Mouse (Mus musculus): ENCODE results near the gene Efcab5. TPM values are rescaled to one million over a fixed set of nuclear protein-coding genes. Genes with fewer than 3 reads are reported as not detected.
"Not testable (repeated sequence)": the region's sequence is repeated elsewhere in the genome, so short reads cannot be mapped to it uniquely, and the experiment has no call there.

Gene Efcab5
- polyA plus RNA-seq, 1 experiment from 2014 or later: 0.24 TPM

- ATAC-seq (ENCODE audit: low FRiP score, low TSS enrichment): peak; percentile 14; the same call in 1 of the 2 replicates
- H3K9ac ChIP-seq (ENCODE audit: low read depth, low read length): peak overlapping the region; percentile 89
- WGBS: 3% methylated on average over 16 of the region's 16 CpGs
Measured at GRCm38 (mm10) chr11:77077792-77078191, 111.0 kb downstream of the Efcab5 start.

DNA sequence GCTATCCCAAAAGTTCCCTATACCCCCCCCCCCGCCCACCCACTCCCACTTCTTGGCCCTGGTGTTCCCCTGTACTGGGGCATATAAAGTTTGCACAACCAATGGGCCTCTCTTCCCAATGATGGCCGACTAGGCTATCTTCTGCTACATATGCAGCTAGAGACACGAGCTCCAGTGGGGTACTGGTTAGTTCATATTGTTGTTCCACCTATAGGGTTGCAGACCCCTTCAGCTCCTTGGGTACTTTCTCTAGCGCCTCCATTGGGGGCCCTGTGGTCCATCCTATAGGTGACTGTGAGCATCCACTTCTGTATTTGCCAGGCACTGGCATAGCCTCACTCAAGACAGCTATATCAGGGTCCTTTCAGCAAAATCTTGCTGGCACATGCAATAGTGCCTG is 111.4 kb downstream of the Efcab5 start:
- WGBS: 54% methylated on average over 4 of the region's 4 CpGs
- not testable (repeated sequence) for ATAC-seq (ENCODE audit: low FRiP score, low TSS enrichment)

More at GRCm38 (mm10) chr11:77077792-77078191, 111.0 kb downstream of the Efcab5 start:
- Histone ChIP-seq H3K4me2 (replicated peaks; ENCODE audit: low read depth, low read length) (peak overlapping the region; percentile 82), H3K36me3 (ENCODE audit: control insufficient read depth, insufficient read depth, low read length) (peaks cover 31% of the 10 kb centered on the region), H3K4me1 (ENCODE audit: control insufficient read depth, insufficient read depth, low read length) (0 out of 2 replicates have a peak, but pooled peaks cover 2% of the 10 kb centered on the region), H3K9me3 (ENCODE audit: control insufficient read depth, low read length) (no peaks in the 10 kb centered on the region), H3K27me3 (ENCODE audit: control insufficient read depth, insufficient read depth, low read length) (no peaks in the 10 kb centered on the region), H3K27ac (ENCODE audit: low read depth, low read length) (peak overlapping the region; percentile 72), H3K4me3 (ENCODE audit: low read length) (peak overlapping the region; percentile 89)

GRCm38 (mm10) chr11:77070721-77071120 is 118.0 kb downstream of the Efcab5 start:
- no peak overlapping the region for H3K4me2 ChIP-seq (replicated peaks; ENCODE audit: low read depth, low read length)
- H3K4me1 ChIP-seq (ENCODE audit: control insufficient read depth, insufficient read depth, low read length): no peaks in the 10 kb centered on the region
- H3K27me3 ChIP-seq (ENCODE audit: control insufficient read depth, insufficient read depth, low read length): no peaks in the 10 kb centered on the region
- ATAC-seq (ENCODE audit: low FRiP score, low TSS enrichment): no peak
- H3K9ac ChIP-seq (ENCODE audit: low read depth, low read length): no peak overlapping the region
- no peak overlapping the region for H3K4me3 ChIP-seq (ENCODE audit: low read length)
- WGBS: 78% methylated on average over 4 of the region's 4 CpGs
- peaks cover 40% of the 10 kb centered on the region for H3K36me3 ChIP-seq (ENCODE audit: control insufficient read depth, insufficient read depth, low read length)
- no peaks in the 10 kb centered on the region for H3K9me3 ChIP-seq (ENCODE audit: control insufficient read depth, low read length)
- H3K27ac ChIP-seq (ENCODE audit: low read depth, low read length): no peak overlapping the region

More for the DNA sequence above, 111.4 kb downstream of the Efcab5 start:
- H3K4me1 ChIP-seq (ENCODE audit: control insufficient read depth, insufficient read depth, low read length); H3K27ac ChIP-seq (ENCODE audit: low read depth, low read length); H3K9me3 ChIP-seq (ENCODE audit: control insufficient read depth, low read length); H3K27me3 ChIP-seq (ENCODE audit: control insufficient read depth, insufficient read depth, low read length): not testable (repeated sequence)
- peak overlapping the region; percentile 89 for H3K9ac ChIP-seq (ENCODE audit: low read depth, low read length)
- peak overlapping the region; percentile 89 for H3K4me3 ChIP-seq (ENCODE audit: low read length)
- H3K4me2 ChIP-seq (replicated peaks; ENCODE audit: low read depth, low read length): peak overlapping the region; percentile 82
- peaks cover 35% of the 10 kb centered on the region for H3K36me3 ChIP-seq (ENCODE audit: control insufficient read depth, insufficient read depth, low read length)

DNA sequence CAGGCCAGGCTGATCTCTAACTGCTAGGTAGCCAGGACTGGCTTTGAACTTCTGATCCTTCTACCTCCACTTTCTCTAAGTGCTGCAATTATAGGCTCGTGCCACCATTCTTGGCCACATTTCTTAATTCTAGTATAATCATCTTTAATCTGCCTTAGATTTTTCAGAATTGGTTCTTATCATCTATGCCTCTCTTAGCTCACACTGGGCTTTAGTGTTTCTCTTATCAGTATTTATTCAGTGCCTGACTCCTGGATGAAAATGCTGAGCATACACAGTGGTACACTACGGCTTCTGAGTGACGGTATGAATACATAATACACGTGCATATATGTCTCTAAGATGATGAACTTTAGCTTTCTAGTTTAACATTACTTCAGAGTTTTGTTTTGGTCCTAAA is 119.9 kb downstream of the Efcab5 start:
- Histone ChIP-seq H3K27ac (ENCODE audit: low read depth, low read length) (no peak overlapping the region), H3K36me3 (ENCODE audit: control insufficient read depth, insufficient read depth, low read length) (peaks cover 22% of the 10 kb centered on the region; the same call in 1 of the 2 replicates), H3K4me2 (replicated peaks; ENCODE audit: low read depth, low read length) (no peak overlapping the region), H3K4me1 (ENCODE audit: control insufficient read depth, insufficient read depth, low read length) (no peaks in the 10 kb centered on the region), H3K9me3 (ENCODE audit: control insufficient read depth, low read length) (no peaks in the 10 kb centered on the region), H3K4me3 (ENCODE audit: low read length) (no peak overlapping the region), H3K27me3 (ENCODE audit: control insufficient read depth, insufficient read depth, low read length) (no peaks in the 10 kb centered on the region), H3K9ac (ENCODE audit: low read depth, low read length) (no peak overlapping the region)
- ATAC-seq (ENCODE audit: low FRiP score, low TSS enrichment): no peak
- 92% methylated on average over 4 of the region's 4 CpGs for whole genome bisulfite sequencing

GRCm38 (mm10) chr11:77063406-77063805 is 125.4 kb downstream of the Efcab5 start:
- Histone ChIP-seq H3K4me1 (ENCODE audit: control insufficient read depth, insufficient read depth, low read length) (no peaks in the 10 kb centered on the region), H3K4me2 (replicated peaks; ENCODE audit: low read depth, low read length) (no peak overlapping the region), H3K9ac (ENCODE audit: low read depth, low read length) (no peak overlapping the region), H3K27me3 (ENCODE audit: control insufficient read depth, insufficient read depth, low read length) (no peaks in the 10 kb centered on the region), H3K4me3 (ENCODE audit: low read length) (no peak overlapping the region), H3K9me3 (ENCODE audit: control insufficient read depth, low read length) (no peaks in the 10 kb centered on the region), H3K27ac (ENCODE audit: low read depth, low read length) (no peak overlapping the region), H3K36me3 (ENCODE audit: control insufficient read depth, insufficient read depth, low read length) (peaks cover 3% of the 10 kb centered on the region; the same call in 1 of the 2 replicates)
- 94% methylated on average over 2 of the region's 2 CpGs for WGBS
- no peak for ATAC-seq (ENCODE audit: low FRiP score, low TSS enrichment)

DNA sequence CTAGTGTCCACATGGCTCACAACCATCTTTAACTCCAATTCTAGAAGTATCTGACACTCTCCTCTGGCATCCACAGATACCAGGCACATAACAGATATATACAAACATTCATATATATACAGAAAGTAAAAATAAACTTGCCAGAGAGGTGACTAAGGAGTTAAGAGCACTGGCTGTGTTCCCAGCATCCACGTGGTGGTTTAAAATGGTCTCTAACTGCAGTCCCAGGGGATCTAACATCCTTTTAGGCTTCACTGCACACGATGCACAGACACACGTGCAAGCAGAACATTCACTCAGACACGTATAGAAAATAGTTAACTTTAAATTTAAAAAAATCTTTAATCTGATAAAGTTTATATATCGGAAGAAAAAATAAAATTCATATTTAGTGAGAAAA is 126.8 kb downstream of the Efcab5 start:
- Histone ChIP-seq H3K27me3 (ENCODE audit: control insufficient read depth, insufficient read depth, low read length) (no peaks in the 10 kb centered on the region), H3K9me3 (ENCODE audit: control insufficient read depth, low read length) (no peaks in the 10 kb centered on the region), H3K9ac (ENCODE audit: low read depth, low read length) (no peak overlapping the region), H3K4me1 (ENCODE audit: control insufficient read depth, insufficient read depth, low read length) (no peaks in the 10 kb centered on the region), H3K4me2 (replicated peaks; ENCODE audit: low read depth, low read length) (no peak overlapping the region), H3K4me3 (ENCODE audit: low read length) (no peak overlapping the region), H3K36me3 (ENCODE audit: control insufficient read depth, insufficient read depth, low read length) (peaks cover 3% of the 10 kb centered on the region; the same call in 1 of the 2 replicates), H3K27ac (ENCODE audit: low read depth, low read length) (no peak overlapping the region)
- 64% methylated on average over 5 of the region's 5 CpGs for WGBS
- no peak for ATAC-seq (ENCODE audit: low FRiP score, low TSS enrichment)

- Histone ChIP-seq H3K9me3 (ENCODE audit: control insufficient read depth, low read length) (no peaks in the 10 kb centered on the region), H3K27ac (ENCODE audit: low read depth, low read length) (no peak overlapping the region), H3K36me3 (ENCODE audit: control insufficient read depth, insufficient read depth, low read length) (peaks cover 24% of the 10 kb centered on the region), H3K27me3 (ENCODE audit: control insufficient read depth, insufficient read depth, low read length) (no peaks in the 10 kb centered on the region), H3K9ac (ENCODE audit: low read depth, low read length) (no peak overlapping the region), H3K4me2 (replicated peaks; ENCODE audit: low read depth, low read length) (no peak overlapping the region), H3K4me3 (ENCODE audit: low read length) (no peak overlapping the region), H3K4me1 (ENCODE audit: control insufficient read depth, insufficient read depth, low read length) (0 out of 2 replicates have a peak, but pooled peaks cover 4% of the 10 kb centered on the region)
- ATAC-seq (ENCODE audit: low FRiP score, low TSS enrichment): no peak
- 74% methylated on average over 2 of the region's 2 CpGs for WGBS
Measured at GRCm38 (mm10) chr11:77042816-77043215, 146.0 kb downstream of the Efcab5 start.

- H3K4me2 ChIP-seq (replicated peaks; ENCODE audit: low read depth, low read length): no peak overlapping the region
- H3K27ac ChIP-seq (ENCODE audit: low read depth, low read length): no peak overlapping the region
- no peaks in the 10 kb centered on the region for H3K27me3 ChIP-seq (ENCODE audit: control insufficient read depth, insufficient read depth, low read length)
- no peak for ATAC-seq (ENCODE audit: low FRiP score, low TSS enrichment)
- H3K9me3 ChIP-seq (ENCODE audit: control insufficient read depth, low read length): no peaks in the 10 kb centered on the region
- 89% methylated on average over 4 of the region's 4 CpGs for WGBS
- no peak overlapping the region for H3K4me3 ChIP-seq (ENCODE audit: low read length)
- H3K36me3 ChIP-seq (ENCODE audit: control insufficient read depth, insufficient read depth, low read length): peaks cover 18% of the 10 kb centered on the region
- H3K4me1 ChIP-seq (ENCODE audit: control insufficient read depth, insufficient read depth, low read length): 0 out of 2 replicates have a peak, but pooled peaks cover 4% of the 10 kb centered on the region
- H3K9ac ChIP-seq (ENCODE audit: low read depth, low read length): no peak overlapping the region
Measured at GRCm38 (mm10) chr11:77041891-77042290, 146.9 kb downstream of the Efcab5 start.

Data from kidney, embryonic 14.5 days (tissue).